Mouse (Mus musculus): ENCODE results near the gene Impdh1.
"Not testable (repeated sequence)": the region's sequence is repeated elsewhere in the genome, so short reads cannot be mapped to it uniquely, and the experiment has no call there.

Impdh1 gene

GRCm38 (mm10) chr6:29179843-29180242, 36.3 kb downstream of the Impdh1 start:
- DNase-seq (ENCODE audit: low spot score) = no peak

DNA sequence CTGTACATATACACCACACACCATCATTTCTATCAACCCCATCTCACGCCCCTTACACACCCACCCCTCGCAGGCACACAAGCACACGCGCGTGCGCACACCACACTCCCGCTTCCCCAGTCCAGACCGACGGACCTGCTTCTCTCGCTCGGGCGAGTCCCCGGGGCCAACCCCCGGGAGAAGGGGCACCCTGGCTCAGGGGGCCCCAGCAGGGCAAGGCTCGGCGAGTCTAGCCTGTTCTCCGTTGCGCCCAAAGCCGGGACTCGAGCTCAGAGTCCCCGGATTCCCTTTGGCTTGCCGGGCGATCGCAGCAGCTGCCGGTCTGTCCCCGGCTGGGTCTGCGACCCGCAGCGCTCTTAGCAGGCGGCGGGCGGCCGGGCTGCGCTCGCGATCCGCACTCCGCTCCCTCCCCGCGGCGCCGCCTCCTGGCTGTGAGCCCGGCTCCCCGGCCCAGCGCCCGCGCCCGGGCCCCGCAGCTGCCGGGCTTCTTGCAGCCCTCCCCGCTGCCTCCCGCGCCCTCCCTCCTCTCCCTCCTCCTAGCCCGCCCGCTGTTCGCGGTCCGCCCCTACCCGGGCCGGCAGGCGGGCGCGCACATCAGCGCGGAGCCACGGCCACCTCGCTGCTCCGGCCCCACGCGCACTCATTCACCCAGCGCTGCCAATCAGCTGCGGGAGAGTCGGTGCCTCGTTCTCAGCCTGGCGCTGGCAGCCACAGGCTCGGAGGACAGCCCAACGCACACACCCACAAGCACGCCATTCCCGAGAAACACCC, 37.1 kb downstream of the Impdh1 start, which contains the start of gene Prrt4:
Gene Prrt4 (minus strand): TSS at position 697 of the 771 bp plus-strand sequence.
- DNase-seq (ENCODE audit: low spot score) = no peak

DNA sequence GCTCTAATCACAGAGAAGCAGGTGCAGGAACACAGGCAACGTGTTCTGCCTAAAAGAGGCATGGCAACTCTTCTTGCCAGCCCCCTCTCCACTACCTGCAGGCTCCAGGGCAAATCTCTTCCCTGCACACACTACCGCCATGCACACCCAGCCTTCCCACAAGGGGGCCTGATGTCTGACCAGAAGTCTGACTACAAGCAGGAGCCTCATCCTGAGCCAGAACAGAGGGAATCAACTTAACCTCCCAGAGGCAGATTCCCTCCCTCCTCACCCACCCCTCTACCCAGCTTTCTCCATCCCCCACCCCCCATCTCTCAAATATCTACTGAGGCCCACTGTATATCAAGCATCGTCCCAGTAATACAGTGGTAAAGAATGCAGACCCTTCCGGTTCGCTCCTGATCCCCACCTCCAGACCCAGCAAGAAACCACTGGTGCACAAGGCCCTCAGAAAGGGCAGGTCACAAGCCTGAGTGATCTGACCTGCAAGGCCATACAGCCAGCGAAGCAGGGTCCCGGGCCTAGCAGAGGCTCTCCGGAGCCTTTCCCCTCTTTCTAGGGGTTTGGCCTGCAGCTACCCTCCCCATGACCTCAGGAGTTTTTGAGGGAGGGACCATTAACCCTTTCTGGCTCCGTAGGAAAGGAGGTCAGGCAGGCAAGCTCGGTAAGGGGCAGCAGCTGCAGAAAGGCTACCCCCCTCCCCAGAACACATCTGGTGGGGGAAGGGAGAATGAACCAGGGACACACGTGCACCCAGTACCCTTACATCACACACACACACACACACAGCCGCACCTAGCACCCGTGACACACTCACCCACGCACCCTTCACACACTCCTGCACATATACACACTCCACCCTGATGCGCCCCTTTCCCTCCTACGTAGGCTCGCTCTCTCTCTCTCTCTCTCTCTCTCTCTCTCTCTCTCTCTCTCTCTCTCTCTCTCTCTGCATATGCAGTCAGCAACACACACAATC, 38.0 kb downstream of the Impdh1 start:
- DNase-seq (ENCODE audit: low spot score) = no peak

GRCm38 (mm10) chr6:29175113-29175512, 41.1 kb downstream of the Impdh1 start:
- no peak for DNase-seq (ENCODE audit: low spot score)

- no peak for DNase-seq (ENCODE audit: low spot score)
Measured at GRCm38 (mm10) chr6:29174368-29174767, 41.8 kb downstream of the Impdh1 start.

GRCm38 (mm10) chr6:29170952-29171388, 45.2 kb downstream of the Impdh1 start:
- peak; percentile 28 for DNase-seq (ENCODE audit: low spot score)

- DNase-seq (ENCODE audit: low spot score) = no peak
Measured at GRCm38 (mm10) chr6:29170063-29170921, 45.9 kb downstream of the Impdh1 start.

GRCm38 (mm10) chr6:29169675-29170062, 46.5 kb downstream of the Impdh1 start:
- DNase-seq (ENCODE audit: low spot score) = no peak

DNA sequence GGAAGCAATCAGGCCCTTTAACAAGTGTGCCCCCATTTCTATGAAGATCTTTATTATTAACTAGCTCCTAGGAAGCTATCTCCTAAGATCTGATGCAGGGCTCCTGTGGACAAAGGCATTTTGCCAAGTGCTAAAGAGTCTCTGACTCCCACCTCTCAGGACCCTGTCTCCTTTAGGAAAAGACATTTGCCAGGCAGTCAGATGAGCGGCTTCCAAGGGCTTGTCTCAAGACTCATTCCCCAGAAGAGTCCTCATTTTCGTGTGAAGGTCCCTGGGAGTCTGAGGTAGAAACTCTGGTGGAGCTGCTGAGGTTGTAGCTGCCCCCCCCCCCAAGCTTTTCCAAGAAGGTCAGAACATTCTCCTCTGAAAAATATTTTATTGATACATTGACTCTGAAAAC, 47.3 kb downstream of the Impdh1 start:
- no peak for DNase-seq (ENCODE audit: low spot score)

- no peak for DNase-seq (ENCODE audit: low spot score)
Measured at GRCm38 (mm10) chr6:29166196-29166595, 50.0 kb downstream of the Impdh1 start.

- peak; percentile 94 for DNase-seq (ENCODE audit: low spot score)
Measured at GRCm38 (mm10) chr6:29164314-29165244, 51.6 kb downstream of the Impdh1 start, which contains the start of gene Rbm28. TSS of gene Rbm28 (minus strand) at chr6:29165006.

GRCm38 (mm10) chr6:29161291-29161690, 54.9 kb downstream of the Impdh1 start:
- DNase-seq (ENCODE audit: low spot score) = not testable (repeated sequence)

DNA sequence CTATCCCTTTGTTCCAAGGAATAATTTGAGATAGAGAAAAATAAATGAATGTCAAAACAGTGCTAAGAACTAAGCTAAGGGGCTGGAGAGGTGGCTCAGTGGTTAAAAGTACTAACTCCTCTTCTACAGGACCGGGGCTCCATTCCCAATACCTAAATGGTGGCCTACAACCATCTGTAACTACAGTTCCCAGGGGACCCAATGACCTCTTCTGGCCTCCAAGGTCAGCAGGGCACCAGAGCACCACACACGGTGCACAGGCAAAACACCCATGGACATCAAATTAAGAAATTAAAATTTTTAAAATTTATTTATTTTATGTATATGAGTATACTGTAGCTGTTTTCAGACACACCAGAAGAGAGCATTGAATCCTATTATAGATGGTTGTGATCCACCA, 55.4 kb downstream of the Impdh1 start:
- DNase-seq (ENCODE audit: low spot score) = no peak

DNA sequence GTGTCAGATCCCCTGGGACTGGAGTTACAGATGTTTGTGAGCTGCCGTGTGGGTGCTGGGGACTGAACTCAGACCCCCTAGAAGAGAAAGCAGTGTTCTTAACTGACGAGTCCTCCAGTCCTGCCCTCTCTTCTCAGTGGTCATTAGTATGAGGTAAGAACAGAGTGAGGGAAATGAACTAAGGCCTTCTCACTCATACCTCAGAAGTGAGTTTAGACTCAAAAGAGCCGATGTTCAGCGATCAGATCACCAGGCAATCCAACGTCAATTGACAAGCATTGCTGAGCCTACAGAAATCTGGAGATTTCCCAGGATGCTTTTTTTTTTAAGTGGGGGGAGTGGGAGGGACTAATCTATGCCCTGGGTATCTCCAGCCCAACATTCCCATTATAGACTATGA, 59.8 kb downstream of the Impdh1 start:
- no peak for DNase-seq (ENCODE audit: low spot score)

Measured in c-Kit-positive CD71-positive TER-119-positive erythroid progenitor cells, embryonic 14.5 days (primary cell).